Mouse (Mus musculus): ENCODE results near the gene Gm11397. TPM values are rescaled to one million over a fixed set of nuclear protein-coding genes. Genes with fewer than 3 reads are reported as not detected.
"Not testable (repeated sequence)": the region's sequence is repeated elsewhere in the genome, so short reads cannot be mapped to it uniquely, and the experiment has no call there.

Gm11397 gene
- not detected in 2 replicates for polyA plus RNA-seq (2014; fragmentation: Nextera tagmentation; extraction: Ambion mirVana)

GRCm38 (mm10) chr13:33395461-33395860 lies at the start of gene Gm11397:
TSS of gene Gm11397 (plus strand) at chr13:33395761.
- H3K9me3 ChIP-seq (ENCODE audit: control insufficient read depth, low read length); ATAC-seq (ENCODE audit: low FRiP score); H3K9ac ChIP-seq; H3K4me2 ChIP-seq (replicated peaks); H3K36me3 ChIP-seq (replicated peaks; ENCODE audit: control insufficient read depth, insufficient read depth); H3K27me3 ChIP-seq (ENCODE audit: control insufficient read depth, insufficient read depth, low read length); H3K27ac ChIP-seq; DNase-seq (ENCODE audit: low spot score); H3K4me1 ChIP-seq (replicated peaks; ENCODE audit: control insufficient read depth, insufficient read depth, low read length); H3K4me3 ChIP-seq (replicated peaks; ENCODE audit: low read length): not testable (repeated sequence)
- WGBS: 86% methylated on average over 1 of the region's 2 CpGs

GRCm38 (mm10) chr13:33356666-33357065 lies 38.9 kb upstream of the Gm11397 start:
- not testable (repeated sequence) for H3K9ac ChIP-seq; H3K9me3 ChIP-seq (ENCODE audit: control insufficient read depth, low read length); ATAC-seq (ENCODE audit: low FRiP score); H3K4me1 ChIP-seq (replicated peaks; ENCODE audit: control insufficient read depth, insufficient read depth, low read length); H3K36me3 ChIP-seq (replicated peaks; ENCODE audit: control insufficient read depth, insufficient read depth); H3K4me3 ChIP-seq (replicated peaks; ENCODE audit: low read length); H3K27ac ChIP-seq; H3K4me2 ChIP-seq (replicated peaks); H3K27me3 ChIP-seq (ENCODE audit: control insufficient read depth, insufficient read depth, low read length); DNase-seq (ENCODE audit: low spot score)
- WGBS: no CpG with 5 or more reads among the region's 1 CpGs

GRCm38 (mm10) chr13:33432714-33433113 lies 37.2 kb downstream of the Gm11397 start:
- H3K27ac ChIP-seq; H3K27me3 ChIP-seq (ENCODE audit: control insufficient read depth, insufficient read depth, low read length); H3K4me2 ChIP-seq (replicated peaks); H3K4me3 ChIP-seq (replicated peaks; ENCODE audit: low read length); ATAC-seq (ENCODE audit: low FRiP score); H3K9ac ChIP-seq; H3K4me1 ChIP-seq (replicated peaks; ENCODE audit: control insufficient read depth, insufficient read depth, low read length); DNase-seq (ENCODE audit: low spot score); H3K9me3 ChIP-seq (ENCODE audit: control insufficient read depth, low read length); H3K36me3 ChIP-seq (replicated peaks; ENCODE audit: control insufficient read depth, insufficient read depth): not testable (repeated sequence)

Other genes starting within 250 kb of the Gm11397 start
- gene Serpinb9c, start 236.0 kb upstream of the Gm11397 start, polyA plus RNA-seq (2014; fragmentation: Nextera tagmentation; extraction: Ambion mirVana): not detected in 2 replicates
- not detected in 2 replicates for gene Serpinb9d, start 202.8 kb upstream of the Gm11397 start, polyA plus RNA-seq (2014; fragmentation: Nextera tagmentation; extraction: Ambion mirVana)
- not detected in 2 replicates for gene Serpinb9e, start 146.1 kb upstream of the Gm11397 start, polyA plus RNA-seq (2014; fragmentation: Nextera tagmentation; extraction: Ambion mirVana)
- not detected in 2 replicates for gene Serpinb9f, start 71.7 kb upstream of the Gm11397 start, polyA plus RNA-seq (2014; fragmentation: Nextera tagmentation; extraction: Ambion mirVana)
- not detected in 2 replicates for gene Serpinb9g, start 89.0 kb downstream of the Gm11397 start, polyA plus RNA-seq (2014; fragmentation: Nextera tagmentation; extraction: Ambion mirVana)

Measured in hindbrain, embryonic 14.5 days (tissue).